Mouse (Mus musculus): ENCODE measurements around the gene Pkd1l1.

Pkd1l1 gene

GRCm38 (mm10) chr11:8973166-8973565 lies at the start of gene Pkd1l1:
Pkd1l1 (minus strand) TSS chr11:8973266.
- DNase-seq (ENCODE audit: low spot score) = no peak

- no peak for DNase-seq (ENCODE audit: low spot score)
These were observed 47.1 kb upstream of the Pkd1l1 start for GRCm38 (mm10) chr11:9020207-9020606.

DNA sequence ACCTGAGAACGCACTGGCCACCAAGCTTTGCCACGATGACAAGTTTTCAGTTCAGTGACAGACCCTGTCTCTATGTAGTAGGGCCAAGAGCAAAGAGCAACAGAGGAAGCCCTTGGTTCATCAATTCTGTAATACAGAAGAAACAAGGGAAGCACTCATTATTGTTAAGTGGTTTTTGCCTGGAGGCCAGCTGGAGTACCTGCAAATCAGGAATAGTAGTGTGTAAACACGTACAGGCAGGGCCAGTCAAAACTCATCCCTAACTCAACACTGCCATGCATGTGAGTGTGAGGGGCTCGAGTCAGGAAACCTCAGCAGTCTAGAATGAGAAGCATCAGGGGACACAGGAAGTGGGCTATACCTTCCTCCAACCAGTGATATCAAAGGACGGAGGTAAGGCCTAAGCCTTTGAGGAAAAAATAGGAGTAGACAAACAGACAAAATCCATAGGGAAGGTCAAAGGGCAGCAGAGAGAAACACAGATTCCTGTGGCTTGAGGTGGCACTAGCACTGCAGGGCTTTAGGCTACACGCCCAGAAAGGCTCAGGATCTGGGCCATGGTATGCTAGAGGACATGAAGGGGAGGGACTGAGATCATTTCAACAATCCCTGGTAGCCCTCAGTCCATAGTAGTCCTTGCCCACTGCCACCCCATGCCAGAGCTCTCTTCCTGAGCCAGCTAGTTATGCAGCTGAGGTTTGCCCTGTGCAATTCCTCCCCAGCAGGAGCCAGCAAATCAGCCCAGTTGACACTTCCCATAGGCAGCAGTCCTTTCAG lies 45.6 kb upstream of the Pkd1l1 start:
- no peak for DNase-seq (ENCODE audit: low spot score)

DNA sequence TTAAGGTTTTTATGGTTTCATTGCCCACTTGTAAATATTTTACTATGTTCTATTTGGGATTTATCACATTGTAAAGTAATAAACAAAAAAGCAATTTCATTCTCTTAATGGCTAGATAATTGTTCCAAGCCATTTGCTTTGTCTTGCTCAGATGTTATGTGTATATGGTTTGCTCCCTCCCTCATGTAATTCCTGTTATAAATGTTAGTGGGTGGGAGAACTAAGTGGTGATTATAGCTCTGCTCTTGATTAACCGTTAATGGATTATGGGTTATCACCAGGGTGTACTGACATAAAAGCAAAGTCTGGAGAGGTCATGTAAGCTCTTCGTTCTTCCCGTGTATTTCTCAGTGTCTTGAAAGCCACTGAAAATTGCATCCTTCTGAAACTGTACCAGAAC lies 41.7 kb upstream of the Pkd1l1 start:
- DNase-seq (ENCODE audit: low spot score) = no peak

GRCm38 (mm10) chr11:9011348-9011747 lies 38.3 kb upstream of the Pkd1l1 start:
- no peak for DNase-seq (ENCODE audit: low spot score)

GRCm38 (mm10) chr11:9010853-9011339 lies 37.8 kb upstream of the Pkd1l1 start, which contains the start of gene Hus1:
Hus1 (minus strand) TSS chr11:9011191.
- DNase-seq (ENCODE audit: low spot score) = peak; percentile 89

DNA sequence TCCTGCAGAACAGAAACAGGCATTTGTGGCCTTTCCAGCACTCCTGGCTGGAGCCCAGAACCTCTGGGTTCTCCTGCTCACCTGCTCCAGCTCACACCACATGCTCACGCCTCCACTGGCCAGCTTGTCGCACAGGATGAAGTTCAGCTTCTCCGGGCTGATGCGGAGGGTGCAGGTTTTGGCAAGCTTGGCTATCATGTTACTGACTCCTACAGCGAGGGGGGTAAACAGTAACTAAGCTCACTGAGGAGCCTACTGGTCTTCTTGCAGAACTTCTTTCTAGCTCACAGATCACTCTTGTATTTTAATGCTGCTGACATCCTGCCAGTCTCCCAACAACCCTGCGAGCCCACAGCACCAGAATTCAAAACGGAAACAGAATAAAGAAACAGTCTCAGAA lies 37.4 kb upstream of the Pkd1l1 start:
- DNase-seq (ENCODE audit: low spot score) = peak; percentile 13

- DNase-seq (ENCODE audit: low spot score) = no peak
These were observed 35.7 kb upstream of the Pkd1l1 start for GRCm38 (mm10) chr11:9008761-9009160.

GRCm38 (mm10) chr11:8988084-8988483 lies 15.0 kb upstream of the Pkd1l1 start:
- no peak for DNase-seq (ENCODE audit: low spot score)

GRCm38 (mm10) chr11:8986058-8986457 lies 13.0 kb upstream of the Pkd1l1 start:
- no peak for DNase-seq (ENCODE audit: low spot score)

- peak; percentile 79 for DNase-seq (ENCODE audit: low spot score)
These were observed 10.3 kb upstream of the Pkd1l1 start for GRCm38 (mm10) chr11:8983237-8983861.

DNA sequence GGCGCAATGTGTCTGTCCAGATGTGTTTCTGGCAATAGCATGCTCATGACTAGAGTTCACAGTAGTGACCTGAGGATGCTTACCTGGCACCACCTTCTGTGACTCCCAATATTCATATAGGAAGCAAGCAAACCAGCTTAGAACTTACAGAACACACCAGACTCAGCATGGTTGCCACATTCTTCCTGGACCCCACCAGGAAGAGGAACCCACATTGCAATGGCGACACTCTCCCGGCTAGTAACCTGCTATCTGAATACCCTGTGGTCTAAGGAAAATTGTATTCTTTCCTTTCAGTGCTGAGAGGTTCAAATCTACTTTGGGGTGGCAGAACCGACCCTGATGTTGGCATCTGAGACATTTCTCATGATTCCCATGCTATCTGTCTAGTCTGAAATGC lies 5.1 kb upstream of the Pkd1l1 start:
- no peak for DNase-seq (ENCODE audit: low spot score)

DNA sequence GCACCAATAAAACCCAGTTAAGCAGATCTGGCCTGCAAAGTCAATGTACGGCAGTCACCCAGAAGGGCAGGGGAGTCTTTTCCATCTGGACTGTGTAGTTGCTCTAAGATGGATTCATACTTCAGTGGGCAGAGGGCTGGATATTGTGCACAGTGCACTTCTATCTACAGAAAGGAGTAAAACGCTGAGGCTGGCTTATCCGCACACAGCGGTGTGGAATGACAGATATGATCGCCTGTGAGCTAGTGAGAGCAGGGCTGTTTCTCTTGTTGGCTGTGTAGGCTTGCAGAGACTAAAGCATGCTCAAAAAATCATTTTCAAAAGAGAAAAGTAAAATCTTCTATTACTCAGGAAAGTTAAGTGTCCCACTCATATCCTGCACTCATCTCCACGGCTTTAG lies 973 bp downstream of the Pkd1l1 start:
- DNase-seq (ENCODE audit: low spot score) = no peak

DNA sequence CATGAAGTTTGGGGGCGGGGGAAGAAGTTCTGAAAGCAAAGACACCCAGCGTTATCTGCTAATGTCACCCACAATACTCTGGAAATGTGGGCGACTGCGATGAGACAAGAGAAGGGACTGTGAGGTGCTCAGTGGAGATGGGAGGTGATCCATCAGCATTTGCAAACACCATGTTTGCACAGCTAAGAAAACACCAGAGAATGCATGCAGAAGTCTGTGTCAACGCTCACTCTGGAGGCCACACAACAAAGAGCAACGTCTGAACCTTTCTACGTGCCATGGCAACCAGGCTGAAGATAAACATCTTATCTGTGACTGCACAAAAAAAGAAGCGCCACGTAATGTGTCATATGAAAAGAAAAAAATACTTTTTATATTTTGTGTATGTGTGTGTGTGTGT lies 2.6 kb downstream of the Pkd1l1 start:
- no peak for DNase-seq (ENCODE audit: low spot score)

DNA sequence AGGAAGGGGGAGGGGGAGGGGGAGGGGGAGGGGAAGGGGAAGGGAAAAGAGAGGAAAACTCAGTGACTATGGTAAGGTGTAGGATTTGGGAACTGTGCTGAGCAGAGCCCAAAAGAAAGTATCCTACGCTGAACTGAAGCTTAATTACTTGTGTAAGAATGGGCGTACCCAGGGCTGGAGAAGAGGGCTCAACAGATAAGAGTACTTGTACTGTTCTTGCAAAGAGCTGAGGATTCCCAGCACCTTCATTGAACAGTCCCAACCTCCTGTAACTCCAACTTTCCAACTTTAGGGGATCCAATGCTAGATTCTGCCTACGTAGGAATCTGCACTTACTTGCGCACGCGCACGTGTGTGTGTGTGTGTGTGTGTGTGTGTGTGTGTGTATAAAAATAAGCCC lies 5.0 kb downstream of the Pkd1l1 start:
- DNase-seq (ENCODE audit: low spot score) = no peak

- DNase-seq (ENCODE audit: low spot score) = no peak
These were observed 14.5 kb downstream of the Pkd1l1 start for GRCm38 (mm10) chr11:8958572-8958971.

DNA sequence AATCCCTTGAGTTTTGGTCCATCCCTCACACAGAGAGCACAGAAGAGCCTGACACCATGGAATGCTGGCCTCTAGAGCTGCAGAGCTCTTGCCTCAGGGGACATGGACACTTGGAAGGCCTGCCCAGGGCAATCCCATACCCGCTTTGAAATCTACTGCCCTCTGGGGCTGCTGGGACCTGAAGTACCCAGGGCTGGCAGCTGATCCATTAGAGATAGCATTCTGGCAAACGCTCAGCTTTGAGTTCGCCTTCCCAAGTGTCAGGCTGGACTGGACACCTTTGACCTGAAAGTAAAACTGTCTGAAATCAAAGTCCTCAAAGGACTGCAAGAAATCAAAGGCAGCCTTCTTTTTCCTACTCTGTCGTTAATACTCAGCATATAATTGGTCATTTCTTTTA lies 15.0 kb downstream of the Pkd1l1 start:
- DNase-seq (ENCODE audit: low spot score) = no peak

GRCm38 (mm10) chr11:8957023-8957422 lies 16.0 kb downstream of the Pkd1l1 start:
- no peak for DNase-seq (ENCODE audit: low spot score)

DNA sequence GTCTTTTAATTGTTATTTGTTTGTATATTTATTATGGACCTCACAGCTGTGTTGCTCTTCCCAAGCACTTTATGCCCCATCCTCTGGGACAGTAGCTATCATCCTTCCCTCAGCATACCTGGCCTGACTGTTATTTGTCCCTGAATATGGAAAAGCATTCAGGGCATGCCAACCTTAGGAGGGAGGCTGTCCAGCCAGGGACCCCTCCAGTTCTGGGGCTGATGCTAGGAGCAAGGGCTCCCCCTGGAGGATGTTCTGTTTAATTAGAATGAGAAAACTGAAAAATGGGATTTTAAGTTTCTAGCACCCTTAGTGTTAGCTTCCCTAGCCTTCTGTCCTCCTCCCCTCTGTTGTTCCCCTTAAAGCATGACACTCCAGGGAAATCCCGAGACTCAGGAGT lies 17.4 kb downstream of the Pkd1l1 start:
- DNase-seq (ENCODE audit: low spot score) = peak; percentile 12

- no peak for DNase-seq (ENCODE audit: low spot score)
These were observed 23.2 kb downstream of the Pkd1l1 start for GRCm38 (mm10) chr11:8949765-8950430.

GRCm38 (mm10) chr11:8948871-8949270 lies 24.2 kb downstream of the Pkd1l1 start:
- DNase-seq (ENCODE audit: low spot score) = no peak

- no peak for DNase-seq (ENCODE audit: low spot score)
These were observed 29.0 kb downstream of the Pkd1l1 start for GRCm38 (mm10) chr11:8944114-8944513.

- no peak for DNase-seq (ENCODE audit: low spot score)
These were observed 30.6 kb downstream of the Pkd1l1 start for GRCm38 (mm10) chr11:8942446-8942845.

All from urinary bladder, postnatal 14 days (tissue).